Mouse (Mus musculus) liver, embryonic 16.5 days (tissue): ENCODE measurements around the gene Vamp5. TPM values are rescaled to one million over a fixed set of nuclear protein-coding genes. Genes with fewer than 3 reads are reported as not detected.

ENCODE experiments used
- ATAC-seq: fragments of 200-750 bp; cut with Nextera tagmentation; 2 replicates; pipeline ENCODE4 v1.8.0; 2017; ENCODE audit warnings: low read depth, mild to moderate bottlenecking, moderate number of reproducible peaks, moderate library complexity
- H3K27ac ChIP-seq: fragments of 300-500 bp; sonication (generic); 2 replicates; pipeline ENCODE4 v1.5.1; 2014; ENCODE audit warnings: mild to moderate bottlenecking, low read length
- H3K27me3 ChIP-seq: fragments of 300-500 bp; sonication (generic); 2 replicates; pipeline ENCODE4 v1.6.1; 2014; ENCODE audit warnings: low read depth, low read length, mixed read lengths; ENCODE audit not compliant: control insufficient read depth, insufficient read depth
- H3K36me3 ChIP-seq: fragments of 300-500 bp; sonication (generic); 2 replicates; pipeline ENCODE4 v1.6.1; 2014; ENCODE audit warnings: mild to moderate bottlenecking; ENCODE audit not compliant: control insufficient read depth, insufficient read depth
- H3K4me1 ChIP-seq: fragments of 300-500 bp; sonication (generic); 2 replicates; pipeline ENCODE4 v1.6.1; 2014; ENCODE audit warnings: low read depth, low read length, mixed read lengths; ENCODE audit not compliant: control insufficient read depth
- H3K4me2 ChIP-seq: fragments of 300-500 bp; sonication (generic); 2 replicates; pipeline ENCODE4 v1.6.1; 2014; ENCODE audit warnings: low read depth, low read length, mixed read lengths
- H3K4me3 ChIP-seq: fragments of 300-500 bp; sonication (generic); 2 replicates; pipeline ENCODE4 v1.5.1; 2014; ENCODE audit warnings: low read depth, mild to moderate bottlenecking, low read length
- H3K9ac ChIP-seq: fragments of 300-500 bp; sonication (generic); 2 replicates; pipeline ENCODE4 v1.6.1; 2014; ENCODE audit warnings: low read depth, low read length
- H3K9me3 ChIP-seq: fragments of 300-500 bp; sonication (generic); replicated peaks from 2 replicates; pipeline ENCODE4 v1.6.1; 2016; ENCODE audit warnings: low read length; ENCODE audit not compliant: control insufficient read depth
- WGBS: fragments of 180-500 bp; shearing (Covaris S2); extraction: QIAGEN DNeasy Blood & Tissue Kit; methylation state at CpG from one replicate; pipeline ENCODE4 v1.1.7; 2014; ENCODE audit not compliant: insufficient replicate concordance; 5-methylcytosine and 5-hydroxymethylcytosine counted together
- polyA plus RNA-seq: library from polyadenylated mRNA; unstranded; fragments of >200 nt; fragmentation: Nextera tagmentation; extraction: Ambion mirVana; gene quantifications from 2 replicates; pipeline ENCODE4 v1.2.1, GENCODE M21; 2015

The Vamp5 gene
- polyA plus RNA-seq, 1 experiment from 2014 or later, result 54.9 TPM

DNA sequence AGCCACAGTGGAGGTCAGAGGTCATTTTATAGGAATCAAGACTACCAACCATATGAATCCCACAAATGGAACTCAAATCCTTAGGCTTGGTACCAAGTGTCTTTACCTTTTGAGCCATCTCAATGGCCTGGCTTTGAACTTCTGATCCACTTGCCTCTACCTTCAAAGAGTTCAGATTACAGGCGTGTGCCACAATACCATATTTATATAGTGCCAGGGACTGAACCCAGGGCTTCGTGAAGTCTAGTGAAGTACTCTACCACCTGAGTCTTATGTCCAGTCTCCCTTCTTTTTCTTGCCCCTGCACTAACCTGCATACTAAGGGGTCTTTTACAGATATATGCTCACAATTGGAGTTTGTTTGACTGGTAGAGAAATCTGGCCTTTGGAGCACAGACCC lies 6.3 kb upstream of the Vamp5 start:
- 82% methylated on average over 2 of the region's 2 CpGs for WGBS
- H3K27ac ChIP-seq, result no peak overlapping the region

DNA sequence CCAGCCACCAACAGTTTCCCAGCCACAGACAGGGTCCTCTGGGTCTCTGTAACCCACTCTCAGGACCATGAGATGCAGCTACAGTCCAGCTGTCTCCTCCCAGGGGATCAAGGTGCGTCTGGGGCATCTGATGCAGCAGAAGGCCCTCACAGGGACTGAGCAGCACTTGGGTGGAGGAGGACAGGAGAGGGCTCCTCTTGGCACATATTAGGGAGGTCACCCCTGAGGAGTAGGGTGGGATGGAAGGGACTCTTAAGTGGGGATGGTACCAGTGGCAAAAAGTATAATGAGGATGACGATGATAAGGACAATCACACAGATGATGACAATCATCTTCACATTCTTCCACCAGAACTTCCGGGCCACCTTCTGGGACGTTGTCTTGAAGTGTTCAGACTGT lies 5.0 kb upstream of the Vamp5 start:
- Histone ChIP-seq H3K4me1 (peaks cover 67% of the 10 kb centered on the region), H3K4me2 (no peak overlapping the region), H3K36me3 (peaks cover 29% of the 10 kb centered on the region), H3K9me3 (no peaks in the 10 kb centered on the region), H3K4me3 (no peak overlapping the region), H3K9ac (no peak overlapping the region), H3K27me3 (no peaks in the 10 kb centered on the region), H3K27ac (peak overlapping the region; percentile 90)
- 30% methylated on average over 4 of the region's 4 CpGs for WGBS
- ATAC-seq, result no peak

More for the DNA sequence above, 6.3 kb upstream of the Vamp5 start:
- H3K4me3 ChIP-seq, result no peak overlapping the region
- peaks cover 29% of the 10 kb centered on the region for H3K36me3 ChIP-seq
- H3K4me2 ChIP-seq, result no peak overlapping the region
- H3K4me1 ChIP-seq, result peaks cover 66% of the 10 kb centered on the region
- ATAC-seq, result no peak
- H3K9ac ChIP-seq, result no peak overlapping the region
- no peaks in the 10 kb centered on the region for H3K9me3 ChIP-seq
- H3K27me3 ChIP-seq, result no peaks in the 10 kb centered on the region

GRCm38 (mm10) chr6:72383952-72384351 lies 3.7 kb upstream of the Vamp5 start:
- Histone ChIP-seq H3K4me3 (no peak overlapping the region; the same call in 1 of the 2 replicates), H3K9ac (peak overlapping the region; percentile 55), H3K4me2 (peak overlapping the region; percentile 47), H3K27me3 (no peaks in the 10 kb centered on the region), H3K9me3 (no peaks in the 10 kb centered on the region), H3K27ac (peak overlapping the region; percentile 90), H3K36me3 (peaks cover 29% of the 10 kb centered on the region), H3K4me1 (peaks cover 75% of the 10 kb centered on the region)
- peak; percentile 80 for ATAC-seq
- WGBS, result 22% methylated on average over 7 of the region's 7 CpGs

GRCm38 (mm10) chr6:72383142-72383820 lies 3.0 kb upstream of the Vamp5 start:
- 62% methylated on average over 6 of the region's 6 CpGs for WGBS
- Histone ChIP-seq H3K36me3 (peaks cover 29% of the 10 kb centered on the region), H3K4me2 (peak overlapping the region; percentile 47), H3K9me3 (no peaks in the 10 kb centered on the region), H3K9ac (peak overlapping the region; percentile 55), H3K27me3 (no peaks in the 10 kb centered on the region), H3K4me1 (peaks cover 74% of the 10 kb centered on the region), H3K4me3 (no peak overlapping the region; the same call in 1 of the 2 replicates), H3K27ac (peak overlapping the region; percentile 90)
- no peak for ATAC-seq

- H3K4me1 ChIP-seq, result peaks cover 72% of the 10 kb centered on the region
- no peaks in the 10 kb centered on the region for H3K27me3 ChIP-seq
- no peaks in the 10 kb centered on the region for H3K9me3 ChIP-seq
- H3K36me3 ChIP-seq, result peaks cover 22% of the 10 kb centered on the region
- H3K9ac ChIP-seq, result no peak overlapping the region; the same call in 1 of the 2 replicates
- H3K27ac ChIP-seq, result no peak overlapping the region; the same call in 1 of the 2 replicates
- ATAC-seq, result no peak
- H3K4me3 ChIP-seq, result no peak overlapping the region
- H3K4me2 ChIP-seq, result no peak overlapping the region
- WGBS, result 69% methylated on average over 6 of the region's 6 CpGs
Observed at GRCm38 (mm10) chr6:72382494-72382893, 2.2 kb upstream of the Vamp5 start.

DNA sequence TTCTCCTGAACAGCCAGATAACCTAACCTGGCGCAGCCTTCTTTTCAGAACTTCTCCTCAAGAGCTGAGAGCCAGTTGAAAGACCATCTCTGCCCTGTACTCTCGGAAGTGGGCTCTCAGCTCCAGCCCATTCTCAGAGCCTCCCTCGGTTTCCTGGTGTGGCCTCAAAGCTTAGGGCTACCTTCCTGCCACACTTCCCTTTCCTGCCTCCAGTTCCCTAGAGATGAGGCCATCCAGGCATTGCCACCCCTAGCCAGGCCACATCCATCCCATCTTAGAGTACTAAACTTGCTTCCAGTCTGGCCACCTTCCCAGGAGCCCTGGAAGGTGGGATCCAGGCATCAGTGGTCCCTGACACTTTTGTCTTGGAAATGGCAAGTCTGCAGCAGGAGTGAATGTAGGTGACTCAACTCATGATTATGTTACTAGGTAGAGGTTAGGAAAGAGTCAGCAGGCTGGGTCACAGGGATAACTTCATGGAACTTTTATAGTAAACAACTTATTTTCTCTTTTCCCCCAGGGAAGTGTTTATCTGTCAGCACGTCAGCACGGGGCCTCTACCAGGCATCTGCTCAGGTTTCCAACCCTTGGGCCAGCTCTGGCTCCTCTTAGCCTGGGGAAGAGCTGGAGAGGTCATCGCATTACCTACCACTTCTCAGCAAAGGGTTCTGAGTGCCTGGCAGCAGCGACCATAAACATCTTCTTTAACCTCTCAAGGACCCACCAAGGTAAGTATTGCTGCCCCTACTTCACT lies 714 bp downstream of the Vamp5 start:
- Histone ChIP-seq H3K9me3 (no peaks in the 10 kb centered on the region), H3K36me3 (peaks cover 6% of the 10 kb centered on the region; the same call in 1 of the 2 replicates), H3K4me1 (peaks cover 63% of the 10 kb centered on the region), H3K27ac (peak overlapping the region; percentile 95), H3K4me2 (peak overlapping the region; percentile 74), H3K4me3 (peak overlapping the region; percentile 84), H3K27me3 (no peaks in the 10 kb centered on the region), H3K9ac (peak overlapping the region; percentile 94)
- WGBS, result 13% methylated on average over 7 of the region's 7 CpGs
- peak; percentile 17 for ATAC-seq

GRCm38 (mm10) chr6:72378510-72379234 lies 1.6 kb downstream of the Vamp5 start:
- H3K9me3 ChIP-seq, result no peaks in the 10 kb centered on the region
- no peak for ATAC-seq
- peak overlapping the region; percentile 94; the same call in 1 of the 2 replicates for H3K9ac ChIP-seq
- peaks cover 59% of the 10 kb centered on the region for H3K4me1 ChIP-seq
- peak overlapping the region; percentile 84 for H3K4me3 ChIP-seq
- no peaks in the 10 kb centered on the region for H3K36me3 ChIP-seq
- peak overlapping the region; percentile 74 for H3K4me2 ChIP-seq
- H3K27ac ChIP-seq, result no peak overlapping the region; the same call in 1 of the 2 replicates
- 53% methylated on average over 8 of the region's 8 CpGs for WGBS
- H3K27me3 ChIP-seq, result no peaks in the 10 kb centered on the region

DNA sequence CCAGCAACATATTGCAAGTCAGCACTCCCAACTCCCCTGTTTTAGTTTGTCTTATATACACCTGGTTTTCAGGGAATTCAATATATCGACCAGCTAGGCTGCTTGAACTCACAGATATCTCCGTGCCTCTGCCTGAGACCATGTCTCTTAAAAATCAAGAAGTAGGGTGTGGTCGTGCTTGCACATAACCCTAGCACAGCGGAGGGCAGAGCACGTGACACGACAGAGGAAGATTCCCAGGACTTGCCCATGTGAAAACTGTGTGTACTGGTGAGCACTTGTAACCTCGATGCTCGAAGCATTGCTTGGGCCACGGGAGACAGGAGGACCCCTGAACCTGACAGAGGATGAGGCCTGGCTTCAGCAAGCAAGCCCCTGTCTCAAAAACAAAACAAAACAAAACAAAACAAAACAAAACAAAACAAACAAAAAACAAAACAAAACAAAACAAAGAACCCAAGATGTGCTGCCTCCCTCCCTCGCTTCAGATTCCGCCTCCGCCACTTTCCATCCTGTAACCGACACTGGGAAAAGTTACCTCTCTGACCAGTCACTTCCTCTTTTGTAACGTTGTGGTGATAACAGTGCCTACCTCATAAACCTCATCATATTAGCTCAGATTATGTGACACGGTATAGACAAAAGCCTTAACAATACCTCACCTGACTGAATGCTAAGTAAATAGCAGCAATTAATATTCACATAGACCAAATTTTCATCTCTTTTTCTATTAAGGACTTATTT lies 5.3 kb downstream of the Vamp5 start:
- Histone ChIP-seq H3K27me3 (no peaks in the 10 kb centered on the region), H3K4me2 (peak overlapping the region; percentile 41), H3K9me3 (no peaks in the 10 kb centered on the region), H3K4me3 (no peak overlapping the region), H3K9ac (peak overlapping the region; percentile 2; the same call in 1 of the 2 replicates), H3K4me1 (peaks cover 50% of the 10 kb centered on the region), H3K27ac (no peak overlapping the region), H3K36me3 (no peaks in the 10 kb centered on the region; the same call in 1 of the 2 replicates)
- peak; percentile 75 for ATAC-seq
- 20% methylated on average over 15 of the region's 15 CpGs for WGBS
